Mouse (Mus musculus): ENCODE measurements around the gene Slc22a23. TPM values are rescaled to one million over a fixed set of nuclear protein-coding genes. Genes with fewer than 3 reads are reported as not detected.

Slc22a23 gene
- total RNA-seq, 2 experiments from 2014 or later: 13.1 to 13.4 TPM

DNA sequence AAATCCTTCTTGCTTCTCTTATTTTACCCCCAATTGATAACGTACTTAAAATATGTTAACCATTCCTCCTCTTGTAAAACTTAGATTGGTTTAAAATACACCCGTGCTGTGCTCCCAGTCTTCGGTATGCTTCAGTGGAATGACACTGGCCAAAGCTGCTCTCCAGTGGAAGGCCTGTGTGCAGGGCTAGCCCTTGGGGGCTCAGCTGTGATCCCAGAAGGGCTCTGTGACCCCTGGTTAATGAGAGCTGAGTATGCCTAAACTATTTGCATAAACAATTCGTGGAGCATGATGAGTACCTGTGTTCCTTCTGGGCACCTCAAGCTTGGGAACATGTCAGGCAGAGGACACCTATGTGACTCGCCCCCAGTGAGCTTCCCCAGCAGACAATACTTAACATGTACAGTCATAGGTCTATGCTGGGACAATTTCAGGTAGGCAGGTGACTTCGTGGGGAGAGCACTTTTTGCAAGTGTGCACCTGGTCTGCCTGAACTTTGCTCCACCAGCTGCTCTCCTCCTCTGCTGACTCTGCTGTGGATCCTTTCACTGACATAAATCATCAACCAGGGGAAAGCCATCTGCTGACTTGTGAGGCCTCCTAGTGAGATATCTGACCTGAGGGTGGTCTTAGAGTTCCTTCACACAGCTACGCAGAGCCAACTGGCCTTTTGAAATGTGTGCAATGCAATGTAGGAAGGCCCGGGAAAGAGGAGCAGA is 77.9 kb downstream of the Slc22a23 start:
- DNase-seq: no peak

- DNase-seq: no peak
Observed at GRCm38 (mm10) chr13:34266067-34266466, 78.9 kb downstream of the Slc22a23 start.

DNA sequence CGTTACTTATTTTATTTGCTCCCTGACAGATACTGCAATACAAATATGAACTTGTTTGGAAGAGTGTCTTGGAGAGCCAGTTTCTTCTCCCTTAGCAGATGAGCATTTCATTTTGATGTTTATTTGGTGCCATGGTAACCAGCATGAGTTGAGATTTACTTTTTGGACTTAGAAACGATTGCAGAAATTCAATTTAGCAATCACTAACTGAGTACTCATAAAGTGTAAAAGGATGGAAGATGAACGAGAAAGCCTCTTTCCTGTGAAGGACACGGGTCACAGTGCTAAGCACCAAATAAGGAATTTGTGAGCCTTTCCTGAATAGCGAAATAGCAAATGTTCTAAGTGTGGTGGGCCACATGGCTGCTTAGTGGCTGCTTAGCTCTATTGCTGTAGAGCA is 79.4 kb downstream of the Slc22a23 start:
- DNase-seq: no peak

- no peak for DNase-seq
Observed at GRCm38 (mm10) chr13:34265022-34265565, 79.9 kb downstream of the Slc22a23 start.

- peak; percentile 16 for DNase-seq
Observed at GRCm38 (mm10) chr13:34264508-34264907, 80.5 kb downstream of the Slc22a23 start.

- DNase-seq: no peak
Observed at GRCm38 (mm10) chr13:34258765-34259164, 86.2 kb downstream of the Slc22a23 start.

- no peak for DNase-seq
Observed at GRCm38 (mm10) chr13:34257177-34257576, 87.8 kb downstream of the Slc22a23 start.

GRCm38 (mm10) chr13:34256676-34257075 is 88.3 kb downstream of the Slc22a23 start:
- DNase-seq: no peak

DNA sequence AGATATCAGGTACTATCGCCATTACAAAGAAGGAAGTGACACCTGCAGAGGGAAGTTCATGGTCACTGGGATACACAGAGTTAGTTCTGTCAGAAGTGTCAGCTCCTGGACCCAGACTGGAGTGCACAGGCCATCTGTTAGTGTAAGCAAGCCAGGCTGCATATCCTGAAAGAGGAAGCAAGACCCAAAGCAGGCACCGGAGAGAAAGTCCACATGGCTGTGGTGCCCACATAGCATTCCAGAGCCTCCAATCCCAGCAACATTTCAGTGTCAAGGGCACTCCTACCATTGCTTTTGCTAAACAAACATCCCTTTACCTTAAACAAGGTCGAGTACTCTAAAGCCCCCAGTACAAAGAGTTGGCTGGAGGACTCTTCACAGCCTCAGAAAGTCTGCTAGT is 89.7 kb downstream of the Slc22a23 start:
- no peak for DNase-seq

DNA sequence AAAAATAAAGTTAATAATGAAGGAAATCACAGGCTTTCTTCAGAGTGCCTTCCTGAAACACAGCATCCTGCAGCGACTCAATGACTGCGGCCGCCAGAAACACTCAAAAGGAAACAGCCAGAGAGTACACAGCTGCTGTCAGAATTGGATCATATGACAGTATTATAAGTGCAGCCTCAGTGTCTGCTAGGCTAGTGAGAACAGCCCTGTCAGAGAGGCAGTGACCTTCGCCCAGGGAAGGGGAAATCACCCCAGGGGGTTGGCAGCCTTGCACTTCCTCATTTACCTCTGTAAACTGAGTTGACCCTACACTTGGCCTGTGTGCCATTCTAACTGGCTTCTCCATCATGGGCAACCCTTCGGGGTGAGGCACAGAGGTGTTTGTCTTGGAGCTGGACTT is 90.3 kb downstream of the Slc22a23 start:
- DNase-seq: peak; percentile 23

DNA sequence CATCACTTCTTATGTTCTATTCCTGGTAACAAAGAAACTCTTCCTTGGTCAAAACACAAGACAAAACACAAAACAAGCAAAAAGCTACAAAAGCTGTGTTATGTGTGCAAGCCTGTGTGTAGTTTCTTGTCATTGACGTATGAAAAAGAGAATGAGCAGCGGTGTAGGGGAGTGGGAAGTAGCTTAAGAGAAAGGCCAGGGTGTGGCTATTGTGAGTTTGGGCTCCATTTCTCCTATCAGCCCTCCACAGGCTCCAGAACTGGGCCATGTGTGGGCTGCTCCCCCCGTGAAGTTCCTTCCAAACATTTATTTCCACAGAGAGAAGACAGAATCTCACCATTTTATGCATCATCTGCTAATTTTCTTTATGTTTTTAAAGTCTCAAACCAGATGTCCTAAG is 91.2 kb downstream of the Slc22a23 start:
- DNase-seq: no peak

DNA sequence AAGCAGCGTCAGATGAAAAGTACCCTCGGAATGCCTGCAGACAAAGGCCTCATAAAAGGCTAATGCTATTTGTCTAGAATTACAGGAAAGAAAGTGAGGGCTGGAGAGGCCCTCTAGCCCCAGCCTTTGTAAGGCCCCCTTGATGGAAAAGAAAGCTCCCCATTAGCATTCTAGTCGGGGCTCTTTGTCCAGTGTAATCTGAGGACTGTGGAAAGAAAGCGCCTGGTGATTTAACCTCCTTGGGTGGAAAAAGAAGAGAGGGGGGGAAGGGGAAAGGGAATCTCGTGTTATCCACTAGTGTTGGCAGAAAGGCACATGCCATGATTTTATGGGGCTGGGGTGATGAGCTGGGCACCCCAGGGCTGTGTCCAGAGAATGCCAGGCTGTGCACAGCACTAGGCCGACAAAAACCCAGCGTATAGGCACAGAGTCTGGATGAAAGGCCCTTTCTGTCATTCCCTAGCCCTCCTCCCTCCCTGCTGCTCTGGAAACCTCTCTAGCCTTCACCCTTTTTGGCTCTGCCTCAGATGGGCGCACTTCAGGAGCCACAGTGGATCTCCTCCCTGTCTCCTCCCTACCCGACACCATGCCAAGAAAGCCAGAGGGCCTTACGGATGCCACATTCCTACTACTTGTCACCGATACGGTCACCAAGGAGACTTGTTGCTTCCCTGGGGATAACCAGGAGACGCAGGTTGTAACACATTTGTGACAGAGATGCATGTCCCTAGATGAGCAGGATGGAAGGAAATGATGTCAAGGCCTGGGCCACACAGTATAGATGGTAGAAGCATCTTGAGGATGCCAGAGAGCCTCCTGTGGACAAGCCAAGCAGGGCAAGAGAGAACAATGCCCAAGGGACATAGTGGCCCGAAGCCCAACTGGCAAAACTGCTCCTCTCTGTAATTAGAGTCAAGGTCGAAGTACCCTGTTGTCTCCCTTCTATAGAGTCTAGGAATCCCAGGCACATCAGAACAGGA is 95.8 kb downstream of the Slc22a23 start:
- peak; percentile 75 for DNase-seq

GRCm38 (mm10) chr13:34248107-34248506 is 96.9 kb downstream of the Slc22a23 start:
- DNase-seq: no peak

GRCm38 (mm10) chr13:34246821-34247220 is 98.2 kb downstream of the Slc22a23 start:
- no peak for DNase-seq

DNA sequence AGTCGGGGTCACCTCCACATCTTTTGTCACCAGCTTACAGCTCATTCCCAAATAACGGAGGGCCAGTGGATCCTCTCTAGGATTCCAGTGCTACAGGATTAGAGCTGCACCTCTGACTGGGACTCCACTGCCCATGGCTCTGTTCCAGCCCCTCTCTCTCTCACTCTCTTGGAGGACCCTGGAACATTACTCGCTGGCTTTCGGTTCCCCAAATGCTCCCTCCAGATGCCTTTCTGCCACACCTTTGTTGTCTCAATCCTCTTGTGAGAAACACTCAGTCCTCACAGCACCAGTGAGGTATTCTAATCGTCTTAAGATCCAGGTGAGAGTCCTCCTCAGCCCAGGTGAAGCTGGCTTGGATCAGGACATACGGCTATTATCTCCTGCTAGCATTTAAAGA is 99.8 kb downstream of the Slc22a23 start:
- DNase-seq: no peak

DNA sequence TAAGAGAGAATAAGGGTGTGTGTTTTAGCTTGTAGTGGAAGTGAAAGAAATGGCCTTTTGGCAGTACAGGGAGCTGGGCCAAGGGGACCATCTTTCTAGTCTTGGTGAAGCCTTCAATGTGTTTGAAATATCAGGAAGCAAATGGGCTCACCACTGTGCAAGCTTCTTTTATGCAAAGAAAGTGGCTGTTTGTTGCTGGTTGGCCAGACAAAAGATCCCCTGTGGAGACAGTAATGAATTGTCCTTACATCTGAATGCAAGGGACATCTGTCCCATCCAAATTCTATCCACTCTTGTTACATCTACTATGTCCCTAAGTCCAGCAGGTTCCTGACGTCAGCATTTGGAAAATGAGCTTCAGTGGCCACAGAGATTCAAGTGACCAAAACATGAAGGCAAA is 100.8 kb downstream of the Slc22a23 start:
- no peak for DNase-seq

DNA sequence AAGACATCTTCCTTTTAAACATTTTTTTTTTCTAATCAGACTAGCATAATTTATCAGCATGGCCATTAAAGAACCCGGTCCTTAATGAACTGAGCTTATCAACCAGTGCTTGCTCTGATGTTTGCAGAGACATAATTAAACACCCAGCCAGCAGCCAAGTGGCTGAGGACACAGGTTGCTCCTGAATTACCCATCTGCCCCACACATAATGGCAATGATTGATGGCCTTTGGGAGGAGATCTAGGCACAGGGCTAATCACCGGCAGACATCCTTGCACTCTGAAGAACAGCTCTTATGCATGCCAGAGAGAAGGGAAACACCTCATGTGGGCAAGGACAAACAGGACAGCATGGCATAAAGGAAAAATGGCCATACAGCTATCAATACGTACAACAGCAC is 102.8 kb downstream of the Slc22a23 start:
- no peak for DNase-seq

DNA sequence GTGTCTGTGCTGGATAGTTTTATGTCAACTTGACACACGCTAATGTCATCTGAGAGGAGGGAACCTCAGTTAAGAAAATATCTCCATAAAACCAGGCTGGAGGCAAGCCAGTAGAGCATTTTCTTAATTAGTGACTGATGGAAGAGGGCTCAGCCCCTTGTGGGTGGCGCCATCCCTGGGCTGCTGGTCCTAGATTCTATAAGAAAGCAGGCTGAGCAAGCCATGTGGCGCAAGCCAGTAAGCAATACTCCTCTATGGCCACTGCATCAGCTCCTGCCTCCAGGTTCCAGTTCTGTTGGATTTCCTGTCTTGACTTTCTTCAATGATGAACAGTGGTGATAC is 104.9 kb downstream of the Slc22a23 start:
- DNase-seq: no peak

GRCm38 (mm10) chr13:34239371-34240086 is 105.5 kb downstream of the Slc22a23 start:
- DNase-seq: peak; percentile 28

DNA sequence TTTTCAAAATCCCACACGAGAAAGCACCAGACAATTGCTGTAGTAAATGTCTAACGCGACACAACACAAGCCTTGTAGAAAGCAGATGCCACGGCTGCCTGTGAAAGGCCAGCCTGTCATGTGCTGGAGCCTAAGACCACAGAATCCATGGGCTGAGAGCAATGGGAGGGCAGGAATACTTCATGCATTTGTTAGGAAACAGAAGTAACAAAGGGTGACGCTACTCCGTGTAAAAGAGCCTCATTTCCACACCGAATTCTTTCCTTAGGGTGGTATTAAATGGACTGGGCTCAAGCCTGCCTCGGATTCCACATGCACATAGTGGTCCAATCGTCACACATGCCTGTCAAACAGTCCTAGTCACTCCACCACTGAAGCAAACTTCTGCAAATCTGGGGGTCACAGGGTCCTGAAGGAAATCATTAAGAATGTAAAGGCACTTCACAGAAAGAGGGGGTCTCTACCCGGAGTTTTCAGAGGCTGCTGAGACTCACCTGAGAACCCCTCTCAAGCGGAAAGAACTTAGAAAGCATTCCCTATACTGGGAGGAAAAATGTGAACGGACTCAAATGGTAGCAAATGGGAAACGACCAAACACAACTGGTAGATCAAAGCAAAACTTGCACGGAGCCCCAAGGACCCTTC is 106.2 kb downstream of the Slc22a23 start:
- no peak for DNase-seq

- DNase-seq: no peak
Observed at GRCm38 (mm10) chr13:34235056-34235455, 109.9 kb downstream of the Slc22a23 start.

GRCm38 (mm10) chr13:34234439-34234838 is 110.5 kb downstream of the Slc22a23 start:
- DNase-seq: no peak

Data from adrenal gland, postnatal 10 days (tissue).